Mouse (Mus musculus) liver, embryonic 14.5 days (tissue): ENCODE measurements at regions not wholly inside any gene's neighbourhood (a gene's known extent, or its start where the extent isn't known, plus 50 kb on each side); places are given as distances from the start of the nearest gene placed in this dataset.

ENCODE experiments used
- ATAC-seq: fragments of 200-750 bp; cut with Nextera tagmentation; 2 replicates; pipeline ENCODE4 v1.8.0; 2017; ENCODE audit warnings: moderate number of reproducible peaks, mild to moderate bottlenecking, moderate library complexity; ENCODE audit not compliant: insufficient read depth
- DNase-seq, 3 experiments: peaks; one replicate each; pipeline ENCODE4 v3.0.0-alpha.2; 2012 to 2013; ENCODE audit warnings: low read depth in 3 of 3, low spot score in 3 of 3
- H3K27ac ChIP-seq: fragments of 300-500 bp; sonication (generic); 2 replicates; pipeline ENCODE4 v1.5.1; 2014; ENCODE audit warnings: moderate library complexity, mild to moderate bottlenecking, control low read depth, inconsistent platforms
- H3K27me3 ChIP-seq: fragments of 300-500 bp; sonication (generic); 2 replicates; pipeline ENCODE4 v1.6.1; 2014; ENCODE audit warnings: mild to moderate bottlenecking, low read length, moderate library complexity; ENCODE audit not compliant: control insufficient read depth, insufficient read depth
- H3K36me3 ChIP-seq: fragments of 300-500 bp; sonication (generic); replicated peaks from 2 replicates; pipeline ENCODE4 v1.6.1; 2014; ENCODE audit warnings: low read depth; ENCODE audit not compliant: control insufficient read depth, insufficient read depth
- H3K4me1 ChIP-seq, 2 experiments: fragments of 200-500 bp in 1 of 2; fragments of 300-500 bp in 1 of 2; sonication (generic) in 1 of 2; replicated peaks; 2 replicates each; pipeline ENCODE4 v1.6.1; 2012 to 2014; ENCODE audit warnings: antibody characterized with exemption in 1 of 2, inconsistent platforms in 1 of 2, low read length in 1 of 2; ENCODE audit not compliant: control insufficient read depth in 2 of 2, insufficient read depth in 2 of 2
- H3K4me2 ChIP-seq: fragments of 300-500 bp; sonication (generic); 2 replicates; pipeline ENCODE4 v1.6.1; 2014; ENCODE audit warnings: low read depth, mild to moderate bottlenecking, control low read depth, moderate library complexity
- H3K4me3 ChIP-seq, 2 experiments: fragments of 200-500 bp in 1 of 2; fragments of 300-500 bp in 1 of 2; sonication (generic) in 1 of 2; 2 replicates each; pipeline ENCODE4 v1.5.1; 2012 to 2014; ENCODE audit warnings: low read depth in 2 of 2, low read length in 2 of 2, mild to moderate bottlenecking in 2 of 2, control low read depth in 1 of 2, inconsistent platforms in 1 of 2, moderate library complexity in 1 of 2; ENCODE audit not compliant: insufficient read depth in 1 of 2
- H3K9ac ChIP-seq: fragments of 300-500 bp; sonication (generic); replicated peaks from 2 replicates; pipeline ENCODE4 v1.6.1; 2014; ENCODE audit warnings: mild to moderate bottlenecking, control low read depth, moderate library complexity
- H3K9me3 ChIP-seq: fragments of 300-500 bp; sonication (generic); 2 replicates; pipeline ENCODE4 v1.6.1; 2016; ENCODE audit warnings: low read length, mixed read lengths; ENCODE audit not compliant: control insufficient read depth
- CTCF ChIP-seq: IDR thresholded peaks from 2 replicates; pipeline ENCODE4 v1.5.1; 2016; ENCODE audit warnings: antibody characterized with exemption, low read depth, control low read depth
- EP300 ChIP-seq: IDR thresholded peaks from 2 replicates; pipeline ENCODE4 v1.6.1; 2016; ENCODE audit warnings: antibody characterized with exemption, low read depth
- WGBS: fragments of 180-500 bp; shearing (Covaris S2); extraction: QIAGEN DNeasy Blood & Tissue Kit; methylation state at CpG from one replicate; pipeline ENCODE4 v1.1.7; 2014; ENCODE audit not compliant: insufficient replicate concordance; 5-methylcytosine and 5-hydroxymethylcytosine counted together

DNA sequence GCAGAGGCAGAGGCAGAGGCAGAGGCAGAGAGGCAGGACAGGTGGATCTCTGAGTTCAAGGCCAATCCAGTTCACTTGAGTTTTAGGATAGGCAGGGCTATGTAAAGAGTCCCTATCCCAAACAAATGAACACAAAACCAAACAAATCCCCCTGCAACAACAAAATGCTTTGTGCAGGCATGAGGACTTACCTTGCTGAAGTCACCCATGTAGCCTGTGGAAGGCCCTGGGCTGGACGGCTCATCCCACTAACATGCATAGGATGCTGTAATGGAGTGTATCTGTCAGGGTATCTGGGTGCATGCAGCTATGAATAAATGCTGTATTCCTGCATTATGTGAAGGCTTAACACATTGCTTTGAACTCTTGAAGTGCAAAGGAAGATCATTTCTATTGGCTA, 74.3 kb upstream of the Otx2 start:
- H3K9me3 ChIP-seq = no peaks in the 10 kb centered on the region
- H3K27ac ChIP-seq = no peak overlapping the region
- TF ChIP-seq CTCF (no peak), EP300 (no peak)
- 77% methylated on average over 1 of the region's 1 CpGs for WGBS
- no peaks in the 10 kb centered on the region for H3K27me3 ChIP-seq
- no peaks in the 10 kb centered on the region for H3K36me3 ChIP-seq
- no peak overlapping the region for H3K9ac ChIP-seq
- H3K4me1 ChIP-seq = no peaks in the 10 kb centered on the region
- DNase-seq = no peak
- H3K4me2 ChIP-seq = no peak overlapping the region
- no peak overlapping the region for H3K4me3 ChIP-seq
- ATAC-seq = no peak

DNA sequence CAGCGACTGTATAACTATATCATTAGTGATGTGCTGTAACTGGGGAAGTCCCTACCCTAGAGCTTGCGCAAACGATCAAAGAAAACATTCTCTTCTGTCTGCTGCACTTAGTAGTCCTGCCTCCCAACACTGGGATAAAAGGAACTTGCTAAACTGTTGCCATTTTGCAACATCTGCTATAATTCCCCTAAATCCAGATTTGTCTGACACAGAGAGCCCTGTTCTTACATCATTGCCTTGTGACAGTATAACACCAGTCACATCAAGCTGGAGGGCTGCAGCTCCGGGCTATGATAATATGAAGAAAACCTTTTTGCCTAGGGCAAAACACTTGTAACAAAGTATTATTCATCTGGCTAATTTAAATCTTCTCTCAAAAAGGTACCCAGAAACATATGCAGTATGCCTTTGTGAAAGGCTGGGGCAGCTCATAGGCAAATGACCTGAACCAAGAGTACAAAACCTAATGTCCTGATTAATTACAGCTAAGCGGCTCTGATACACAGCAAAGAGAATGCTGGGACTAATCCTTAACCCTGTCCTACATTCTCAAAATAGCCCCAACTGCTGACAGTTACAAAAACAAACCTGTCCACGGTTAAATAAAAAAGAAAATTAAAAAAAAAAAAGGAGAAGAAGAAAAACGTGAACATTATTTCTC, 67.5 kb upstream of the Otx2 start:
- ATAC-seq (no peak), DNase-seq (no peak)
- Histone ChIP-seq H3K4me3 (no peak overlapping the region), H3K36me3 (no peaks in the 10 kb centered on the region), H3K4me2 (no peak overlapping the region), H3K27me3 (no peaks in the 10 kb centered on the region), H3K27ac (no peak overlapping the region), H3K9me3 (no peaks in the 10 kb centered on the region), H3K4me1 (no peaks in the 10 kb centered on the region), H3K9ac (no peak overlapping the region)
- WGBS = 57% methylated on average over 7 of the region's 7 CpGs
- TF ChIP-seq EP300 (no peak), CTCF (no peak)

DNA sequence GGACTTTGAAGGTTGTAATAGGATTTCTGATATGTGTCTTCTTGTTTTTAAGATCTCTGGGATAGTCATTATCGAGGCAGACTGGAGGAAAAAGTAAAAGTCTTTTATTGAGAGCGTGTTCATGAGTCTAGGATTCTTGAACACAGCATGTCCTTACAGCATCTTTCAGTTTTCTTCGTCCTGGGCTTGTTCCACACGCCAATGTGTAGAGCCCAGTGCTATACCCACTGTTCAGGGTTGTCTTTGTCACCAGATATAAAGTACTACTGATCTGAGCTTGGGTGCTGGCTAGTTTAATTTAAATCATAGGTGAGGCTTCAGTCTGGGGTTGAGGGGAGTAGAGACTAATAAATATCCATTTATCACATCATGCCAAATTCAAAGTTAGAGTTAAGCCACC, 65.5 kb upstream of the Otx2 start:
- no peak for DNase-seq
- TF ChIP-seq CTCF (no peak), EP300 (no peak)
- 60% methylated on average over 4 of the region's 4 CpGs for WGBS
- no peak overlapping the region for H3K4me2 ChIP-seq
- no peaks in the 10 kb centered on the region for H3K9me3 ChIP-seq
- no peak overlapping the region for H3K9ac ChIP-seq
- no peak overlapping the region for H3K4me3 ChIP-seq
- H3K4me1 ChIP-seq = no peaks in the 10 kb centered on the region
- H3K27me3 ChIP-seq = no peaks in the 10 kb centered on the region
- ATAC-seq = no peak
- no peaks in the 10 kb centered on the region for H3K36me3 ChIP-seq
- H3K27ac ChIP-seq = no peak overlapping the region

DNA sequence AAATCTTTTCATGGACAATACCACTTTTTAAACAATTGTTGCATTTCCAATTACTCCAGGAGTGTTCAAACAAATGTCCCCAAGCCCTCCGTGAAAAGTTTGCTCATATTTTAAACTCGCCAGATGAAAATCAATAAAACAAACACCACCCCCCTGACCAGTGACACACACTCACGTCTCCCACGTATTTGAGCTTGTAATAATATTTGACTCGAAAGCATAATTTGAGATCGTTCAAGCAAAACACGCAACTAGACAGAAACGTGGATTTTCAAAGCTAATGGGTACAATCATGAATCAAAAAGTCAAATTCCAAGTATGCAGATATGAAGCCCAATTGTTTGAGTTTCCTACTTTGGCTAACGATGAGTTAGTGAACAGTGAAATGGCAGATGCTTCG, 65.0 kb upstream of the Otx2 start:
- no peaks in the 10 kb centered on the region for H3K27me3 ChIP-seq
- WGBS = 64% methylated on average over 10 of the region's 10 CpGs
- H3K9me3 ChIP-seq = no peaks in the 10 kb centered on the region
- no peak overlapping the region for H3K9ac ChIP-seq
- H3K4me1 ChIP-seq = no peaks in the 10 kb centered on the region
- ATAC-seq = no peak
- H3K4me3 ChIP-seq = no peak overlapping the region
- H3K36me3 ChIP-seq = no peaks in the 10 kb centered on the region
- DNase-seq = no peak
- TF ChIP-seq EP300 = no peak
- no peak for TF ChIP-seq CTCF
- no peak overlapping the region for H3K27ac ChIP-seq
- H3K4me2 ChIP-seq = no peak overlapping the region

DNA sequence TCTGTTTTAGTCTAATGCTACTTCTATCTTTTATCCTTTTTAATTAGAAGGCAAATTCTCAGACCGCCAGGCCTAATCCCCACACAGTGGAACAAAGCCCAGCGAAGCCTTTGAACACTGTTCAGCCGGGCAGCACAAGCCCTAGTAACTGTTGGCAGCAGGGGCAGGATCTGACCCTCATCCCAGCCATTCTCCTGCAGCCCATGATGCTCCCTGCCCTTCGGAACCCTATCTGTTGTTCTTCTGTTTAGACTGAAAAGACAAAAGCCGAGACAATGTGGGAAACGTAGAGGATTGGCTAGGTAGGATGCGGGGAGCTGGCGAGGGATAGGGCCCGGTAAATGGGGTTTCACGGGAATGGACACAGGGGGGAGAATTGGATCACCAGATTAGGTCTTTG, 64.6 kb upstream of the Otx2 start:
- no peaks in the 10 kb centered on the region for H3K4me1 ChIP-seq
- 67% methylated on average over 10 of the region's 10 CpGs for WGBS

More for the DNA sequence above, 64.6 kb upstream of the Otx2 start:
- H3K27me3 ChIP-seq = no peaks in the 10 kb centered on the region
- no peak for DNase-seq
- ATAC-seq = no peak
- no peaks in the 10 kb centered on the region for H3K36me3 ChIP-seq
- H3K9me3 ChIP-seq = no peaks in the 10 kb centered on the region
- no peak overlapping the region for H3K4me3 ChIP-seq
- H3K4me2 ChIP-seq = no peak overlapping the region
- no peak overlapping the region for H3K9ac ChIP-seq
- no peak overlapping the region for H3K27ac ChIP-seq
- TF ChIP-seq CTCF = no peak
- TF ChIP-seq EP300 = no peak
